Mouse (Mus musculus) olfactory bulb, adult 2 months (tissue): ENCODE measurements around the gene Lrfn1.

Experiments
- CTCF ChIP-seq: fragments of 200-500 bp; IDR thresholded peaks from 2 replicates; pipeline ENCODE4 v1.5.1; 2012; ENCODE audit warnings: low read depth, mild to moderate bottlenecking, low read length, moderate library complexity; ENCODE audit not compliant: insufficient read depth
- POLR2A ChIP-seq: fragments of 200-500 bp; IDR thresholded peaks from 2 replicates; pipeline ENCODE4 v1.6.1; 2012; ENCODE audit warnings: mild to moderate bottlenecking, low read depth, low read length, moderate library complexity; ENCODE audit not compliant: insufficient read depth

GRCm38 (mm10) chr7:28477363-28477762 lies 25.6 kb downstream of the Lrfn1 start:
- TF ChIP-seq CTCF: no peak
- TF ChIP-seq POLR2A: no peak
